Mouse (Mus musculus) midbrain, postnatal 0 days (tissue): ENCODE data around the gene Cherp. TPM values are rescaled to one million over a fixed set of nuclear protein-coding genes. Genes with fewer than 3 reads are reported as not detected.
A peak's percentile ranks its signal among the peaks of the same experiment; 100 is the strongest.

ENCODE experiments used
- ATAC-seq: fragments of 200-750 bp; cut with Nextera tagmentation; 2 replicates; pipeline ENCODE4 v1.8.0; 2017; ENCODE audit warnings: moderate number of reproducible peaks, mild to moderate bottlenecking, moderate TSS enrichment, moderate library complexity; ENCODE audit not compliant: low FRiP score
- DNase-seq: peaks from one replicate; pipeline ENCODE4 v3.0.0-alpha.2; 2015; ENCODE audit warnings: low spot score
- H3K27ac ChIP-seq: fragments of 300-500 bp; sonication (generic); 2 replicates; pipeline ENCODE4 v1.5.1; 2014; ENCODE audit warnings: low read depth, mild to moderate bottlenecking, low read length, mixed read lengths
- H3K27me3 ChIP-seq: fragments of 300-500 bp; sonication (generic); 2 replicates; pipeline ENCODE4 v1.6.1; 2014; ENCODE audit warnings: low read length, control low read depth, mixed read lengths; ENCODE audit not compliant: insufficient read depth
- H3K36me3 ChIP-seq: fragments of 300-500 bp; sonication (generic); 2 replicates; pipeline ENCODE4 v1.6.1; 2014; ENCODE audit warnings: low read length, control low read depth, mixed read lengths; ENCODE audit not compliant: insufficient read depth
- H3K4me1 ChIP-seq: fragments of 300-500 bp; sonication (generic); 2 replicates; pipeline ENCODE4 v1.6.1; 2014; ENCODE audit warnings: mild to moderate bottlenecking, control low read depth, antibody characterized with exemption, low read length, mixed read lengths; ENCODE audit not compliant: insufficient read depth
- H3K4me2 ChIP-seq: fragments of 300-500 bp; sonication (generic); 2 replicates; pipeline ENCODE4 v1.6.1; 2014; ENCODE audit warnings: low read depth, mild to moderate bottlenecking, low read length, mixed read lengths; ENCODE audit not compliant: poor library complexity, severe bottlenecking
- H3K4me3 ChIP-seq: fragments of 300-500 bp; sonication (generic); 2 replicates; pipeline ENCODE4 v1.5.1; 2014; ENCODE audit warnings: low read depth, mild to moderate bottlenecking, low read length, moderate library complexity
- H3K9ac ChIP-seq: fragments of 300-500 bp; sonication (generic); replicated peaks from 2 replicates; pipeline ENCODE4 v1.6.1; 2014; ENCODE audit warnings: mild to moderate bottlenecking, low read length, moderate library complexity, mixed read lengths; ENCODE audit not compliant: poor library complexity, severe bottlenecking
- H3K9me3 ChIP-seq: fragments of 300-500 bp; sonication (generic); 2 replicates; pipeline ENCODE4 v1.6.1; 2016; ENCODE audit warnings: low read length, control low read depth
- CTCF ChIP-seq: IDR thresholded peaks from 2 replicates; pipeline ENCODE4 v1.5.1; 2016; ENCODE audit warnings: antibody characterized with exemption, mild to moderate bottlenecking
- WGBS: fragments of 180-500 bp; shearing (Covaris S2); extraction: QIAGEN DNeasy Blood & Tissue Kit; methylation state at CpG from one replicate; pipeline ENCODE4 v1.1.7; 2014; 5-methylcytosine and 5-hydroxymethylcytosine counted together
- polyA plus RNA-seq: library from polyadenylated mRNA; unstranded; fragments of >200 nt; fragmentation: Nextera tagmentation; extraction: Ambion mirVana; gene quantifications from 2 replicates; pipeline ENCODE4 v1.2.1, GENCODE M21; 2015
- total RNA-seq: library from RNA; depleted of rRNA; stranded (reverse); fragments of >200 nt; gene quantifications from 2 replicates; pipeline ENCODE4 v1.2.3, GENCODE M21; 2014

Gene Cherp
- total and polyA plus RNA-seq, 2 experiments from 2014 or later: 50.9 to 51.4 TPM

- no peak for TF ChIP-seq CTCF
- H3K4me3 ChIP-seq: no peak overlapping the region
- H3K9me3 ChIP-seq: no peaks in the 10 kb centered on the region
- no peak overlapping the region for H3K4me2 ChIP-seq
- no peak overlapping the region for H3K27ac ChIP-seq
- no peaks in the 10 kb centered on the region for H3K4me1 ChIP-seq
- ATAC-seq: no peak
- H3K27me3 ChIP-seq: no peaks in the 10 kb centered on the region
- WGBS: 94% methylated on average over 10 of the region's 10 CpGs
- no peak for DNase-seq
- H3K9ac ChIP-seq: no peak overlapping the region
- H3K36me3 ChIP-seq: peaks cover 91% of the 10 kb centered on the region
Measured at GRCm38 (mm10) chr8:72464211-72464610, 10.8 kb downstream of the Cherp start.

DNA sequence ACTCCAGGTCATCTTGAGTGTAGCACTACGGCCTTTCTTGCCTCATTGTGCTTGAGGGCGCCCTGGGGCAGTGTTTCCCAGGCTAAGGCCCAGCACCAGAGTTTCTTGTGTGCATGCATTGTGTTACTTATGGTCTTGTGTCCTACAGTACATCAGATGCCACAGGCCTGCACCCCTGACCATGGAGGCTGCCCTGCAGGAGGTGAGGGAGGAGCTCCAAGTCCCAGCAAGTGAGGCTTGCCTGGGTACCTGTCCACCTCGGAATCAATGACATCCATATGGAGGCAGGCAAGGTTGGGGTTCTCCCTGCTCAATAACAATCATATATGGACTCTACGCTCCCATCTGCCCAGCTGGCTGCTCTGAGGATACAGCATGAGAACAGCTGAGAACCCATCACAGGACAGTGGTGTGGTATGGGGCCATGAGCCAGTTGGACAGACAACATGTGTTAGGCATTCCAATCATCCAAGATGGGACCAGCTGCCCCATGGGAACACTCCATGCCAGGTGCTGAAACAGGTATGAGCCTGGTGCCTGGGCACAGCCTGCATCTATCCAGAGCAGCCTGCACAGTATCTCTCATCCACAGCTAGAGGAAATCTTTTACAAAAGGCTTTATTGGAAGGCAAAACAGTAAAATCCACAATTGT lies 15.0 kb downstream of the Cherp start:
- Histone ChIP-seq H3K9me3 (no peaks in the 10 kb centered on the region), H3K4me3 (no peak overlapping the region), H3K27me3 (no peaks in the 10 kb centered on the region), H3K4me1 (no peaks in the 10 kb centered on the region), H3K4me2 (no peak overlapping the region), H3K9ac (no peak overlapping the region), H3K27ac (no peak overlapping the region), H3K36me3 (peaks cover 70% of the 10 kb centered on the region)
- TF ChIP-seq CTCF: no peak
- DNase-seq (no peak), ATAC-seq (no peak)
- 94% methylated on average over 4 of the region's 4 CpGs for WGBS

GRCm38 (mm10) chr8:72458457-72458856 lies 16.6 kb downstream of the Cherp start:
- H3K4me2 ChIP-seq: no peak overlapping the region
- no peaks in the 10 kb centered on the region for H3K27me3 ChIP-seq
- H3K27ac ChIP-seq: no peak overlapping the region
- DNase-seq (no peak), ATAC-seq (no peak)
- no peak for TF ChIP-seq CTCF
- 93% methylated on average over 6 of the region's 6 CpGs for WGBS
- peaks cover 68% of the 10 kb centered on the region for H3K36me3 ChIP-seq
- no peak overlapping the region for H3K9ac ChIP-seq
- H3K4me3 ChIP-seq: no peak overlapping the region
- H3K9me3 ChIP-seq: no peaks in the 10 kb centered on the region
- no peaks in the 10 kb centered on the region for H3K4me1 ChIP-seq

DNA sequence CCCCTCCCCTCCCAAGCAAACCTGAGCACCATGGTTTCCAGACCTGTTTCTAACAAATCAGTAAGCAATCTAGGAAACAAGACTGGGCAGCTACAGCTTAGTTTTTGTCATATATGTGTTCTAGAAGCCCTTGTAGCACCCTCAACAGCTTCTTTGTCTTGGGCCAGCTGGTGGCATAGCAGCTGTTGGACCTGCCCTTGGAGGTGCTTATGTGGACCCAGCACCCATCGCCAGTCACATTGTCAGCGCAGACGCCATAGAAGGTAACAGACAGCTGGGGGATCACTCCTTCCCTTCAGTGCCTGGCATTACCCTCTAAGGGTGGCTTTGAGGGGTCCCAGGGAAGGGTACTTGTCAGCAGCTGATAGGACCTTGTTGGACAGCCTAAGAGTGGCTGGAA lies 17.2 kb downstream of the Cherp start:
- no peak for ATAC-seq

DNA sequence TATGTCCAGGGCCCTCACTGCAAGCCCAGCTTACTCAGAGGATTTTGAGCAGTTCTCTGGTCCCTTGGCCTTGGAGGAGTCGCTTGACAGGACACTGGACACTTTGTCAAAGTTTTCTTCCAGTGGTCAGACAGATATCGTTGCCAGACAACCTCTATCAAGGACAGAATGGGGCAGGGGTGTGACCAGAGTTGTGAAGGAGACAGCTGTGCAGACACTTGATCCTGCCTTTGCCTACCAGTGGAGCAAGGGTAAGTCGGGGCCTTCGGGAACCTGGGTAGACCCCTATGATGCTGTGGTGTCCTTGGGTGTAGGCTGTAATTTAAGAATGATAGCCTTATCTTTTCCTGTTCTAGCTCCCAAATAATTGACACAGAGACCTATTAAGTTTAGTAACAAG lies 19.7 kb downstream of the Cherp start:
- Histone ChIP-seq H3K4me1 (no peaks in the 10 kb centered on the region), H3K9me3 (no peaks in the 10 kb centered on the region), H3K4me3 (no peak overlapping the region), H3K27me3 (no peaks in the 10 kb centered on the region), H3K27ac (no peak overlapping the region), H3K36me3 (peaks cover 55% of the 10 kb centered on the region), H3K9ac (no peak overlapping the region), H3K4me2 (no peak overlapping the region)
- ATAC-seq (no peak), DNase-seq (no peak)
- WGBS: 88% methylated on average over 4 of the region's 4 CpGs
- TF ChIP-seq CTCF: no peak

More for the DNA sequence above, 17.2 kb downstream of the Cherp start:
- WGBS: 96% methylated on average over 3 of the region's 3 CpGs
- H3K36me3 ChIP-seq: peaks cover 64% of the 10 kb centered on the region
- DNase-seq: no peak
- H3K4me2 ChIP-seq: no peak overlapping the region
- no peak for TF ChIP-seq CTCF
- H3K9ac ChIP-seq: no peak overlapping the region
- H3K9me3 ChIP-seq: no peaks in the 10 kb centered on the region
- H3K27me3 ChIP-seq: no peaks in the 10 kb centered on the region
- H3K27ac ChIP-seq: no peak overlapping the region
- H3K4me1 ChIP-seq: no peaks in the 10 kb centered on the region
- no peak overlapping the region for H3K4me3 ChIP-seq

DNA sequence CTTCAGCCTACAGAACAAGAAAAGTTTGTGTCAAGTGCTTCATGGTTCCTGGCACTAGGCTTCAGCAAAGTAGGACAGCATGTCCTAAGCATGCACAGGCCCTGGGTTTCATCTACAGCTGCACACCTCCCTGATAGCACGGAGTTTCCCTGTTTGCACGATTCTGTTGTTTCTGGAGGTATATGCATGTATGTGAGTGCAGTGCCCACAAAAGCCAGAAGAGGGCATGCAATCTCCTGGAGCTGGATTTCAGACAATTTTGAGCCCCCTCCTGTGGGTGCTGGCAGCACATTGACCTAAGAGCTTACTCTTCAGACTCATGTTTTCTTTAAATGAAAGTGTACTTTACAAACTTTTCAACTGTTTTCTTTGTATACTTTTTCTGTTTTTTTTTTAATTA lies 21.1 kb downstream of the Cherp start:
- Histone ChIP-seq H3K27ac (no peak overlapping the region), H3K9ac (no peak overlapping the region), H3K36me3 (peaks cover 58% of the 10 kb centered on the region), H3K27me3 (no peaks in the 10 kb centered on the region), H3K4me3 (no peak overlapping the region), H3K4me2 (no peak overlapping the region), H3K4me1 (no peaks in the 10 kb centered on the region), H3K9me3 (no peaks in the 10 kb centered on the region)
- DNase-seq (no peak), ATAC-seq (no peak)
- peak; percentile 11; the same call in 1 of the 2 replicates for TF ChIP-seq CTCF
- WGBS: 98% methylated on average over 2 of the region's 2 CpGs
